Mouse (Mus musculus) right cerebral cortex, adult 18-20 months (tissue): Measurements from ENCODE around the gene Amn.
A peak's percentile ranks its signal among the peaks of the same experiment; 100 is the strongest.

Experiments used
- DNase-seq: peaks from one replicate; pipeline ENCODE4 v3.0.0; 2022; ENCODE audit warnings: mixed read lengths

The Amn gene

DNA sequence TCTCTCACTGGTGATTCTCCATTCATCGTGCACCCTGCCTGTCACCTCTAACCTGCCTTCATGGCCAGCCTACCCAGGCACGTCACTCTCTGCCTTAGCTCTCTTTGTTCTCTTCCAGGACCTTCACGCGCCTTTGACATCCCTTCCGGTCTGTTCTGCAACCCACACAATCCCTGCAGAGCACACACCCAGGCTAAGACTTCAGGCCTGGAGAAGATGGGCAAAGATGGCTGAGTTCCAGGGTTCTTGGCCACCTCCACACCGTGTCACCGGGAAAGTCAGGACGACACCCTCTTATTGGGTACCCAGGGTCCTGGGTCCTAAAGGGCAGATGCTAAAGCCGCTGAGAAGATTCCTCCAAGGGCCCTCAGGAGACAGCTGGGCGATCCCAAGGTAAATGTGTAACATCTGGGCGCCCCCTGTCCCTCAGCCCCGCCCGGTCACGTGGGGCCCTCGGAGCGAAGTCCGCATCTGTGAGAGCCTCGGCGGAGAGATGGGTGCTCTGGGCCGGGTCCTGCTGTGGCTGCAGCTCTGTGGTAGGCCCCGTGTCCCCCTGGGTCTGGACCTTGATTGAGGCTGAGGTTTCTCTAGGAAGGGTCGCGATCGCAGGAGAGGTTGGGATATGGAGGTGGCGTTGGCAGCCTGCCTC lies at the start of gene Amn:
TSS of gene Amn (plus strand) at position 467 of the 649 bp plus-strand sequence.
- no peak for DNase-seq

DNA sequence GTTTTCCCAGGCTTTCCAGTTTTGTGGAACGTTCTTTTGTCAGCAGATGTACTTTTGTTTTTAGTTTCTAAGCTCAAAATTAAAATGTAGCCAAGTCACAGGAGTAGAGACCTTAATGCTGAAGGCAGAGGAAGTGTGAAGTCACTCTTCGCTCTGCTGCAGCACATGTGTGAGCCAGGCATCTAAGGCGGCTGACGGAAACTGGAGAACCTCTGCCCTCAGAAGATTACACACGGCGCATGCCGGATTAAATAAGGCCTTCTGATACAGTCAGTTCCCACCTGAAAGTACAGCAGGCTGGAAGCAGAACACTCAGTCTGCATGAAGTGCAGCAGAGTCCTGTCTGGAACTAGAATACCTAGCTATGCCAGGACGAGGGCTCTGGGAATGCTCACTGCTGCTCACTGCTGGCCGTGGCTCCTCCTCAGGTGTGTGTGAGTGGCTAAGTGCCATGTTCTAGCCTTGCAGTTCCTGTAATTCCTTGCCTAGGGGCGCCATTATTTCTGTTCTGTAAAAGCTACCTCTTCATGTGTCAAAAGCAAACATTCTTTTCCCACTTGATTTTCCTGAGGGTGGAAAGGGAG lies 45.6 kb upstream of the Amn start:
- DNase-seq = no peak

DNA sequence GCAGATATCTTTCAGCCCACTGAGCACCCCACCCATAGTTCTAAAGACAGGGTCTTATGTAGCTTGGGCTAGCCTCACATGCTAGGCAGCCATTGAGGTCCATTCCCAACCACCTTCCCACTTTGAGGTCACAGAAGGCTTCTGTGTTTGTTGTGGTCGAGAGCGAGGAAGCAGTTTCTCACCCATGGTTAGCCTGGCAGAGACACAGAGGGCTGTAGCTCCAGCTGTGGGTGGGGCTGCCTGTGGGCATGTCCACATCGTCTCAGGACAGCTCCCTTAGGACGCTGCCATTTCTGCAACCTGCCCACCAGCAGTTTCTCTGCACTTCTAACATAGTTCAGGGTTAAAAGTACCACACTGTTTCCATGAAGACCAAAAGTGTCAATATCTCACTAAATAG lies 43.5 kb upstream of the Amn start:
- DNase-seq = no peak

DNA sequence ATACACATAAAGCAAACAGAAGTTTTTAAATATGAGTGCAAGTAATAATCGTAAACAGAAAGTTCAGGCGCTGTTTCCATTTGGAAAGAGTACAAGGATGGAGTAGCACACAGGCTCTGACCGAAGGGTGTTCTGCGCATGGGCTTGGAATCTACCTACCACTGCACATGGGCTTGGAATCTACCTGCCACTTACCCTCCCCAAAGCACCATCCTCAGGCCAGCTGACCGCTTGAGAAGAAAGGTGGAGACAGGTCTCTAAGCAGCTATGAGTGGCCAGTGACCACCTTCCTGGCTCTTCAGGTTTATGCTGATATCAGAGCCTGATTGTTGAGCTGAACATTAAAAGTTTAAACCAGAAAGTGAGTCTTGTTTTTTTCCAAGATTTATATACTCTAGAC lies 42.4 kb upstream of the Amn start:
- DNase-seq = no peak

DNA sequence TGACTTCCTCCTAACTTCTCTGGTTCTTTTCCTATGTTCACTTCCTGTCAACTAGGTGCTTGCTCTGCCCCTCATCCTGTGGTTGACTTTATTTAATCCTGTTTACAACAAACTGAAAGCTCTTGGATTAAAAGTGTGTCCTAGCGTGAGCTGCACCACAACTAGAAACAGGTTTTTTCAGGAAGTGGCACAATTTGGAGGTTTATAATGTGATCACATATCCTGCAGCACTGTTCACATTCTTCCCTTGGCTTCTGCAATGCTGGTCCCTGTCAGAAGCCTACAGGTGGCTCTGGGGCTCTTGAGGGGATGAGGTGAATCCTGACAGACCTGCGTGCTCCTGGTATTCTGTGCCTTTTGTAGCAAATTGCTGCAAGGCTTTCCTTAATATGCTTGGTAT lies 40.1 kb upstream of the Amn start:
- no peak for DNase-seq

DNA sequence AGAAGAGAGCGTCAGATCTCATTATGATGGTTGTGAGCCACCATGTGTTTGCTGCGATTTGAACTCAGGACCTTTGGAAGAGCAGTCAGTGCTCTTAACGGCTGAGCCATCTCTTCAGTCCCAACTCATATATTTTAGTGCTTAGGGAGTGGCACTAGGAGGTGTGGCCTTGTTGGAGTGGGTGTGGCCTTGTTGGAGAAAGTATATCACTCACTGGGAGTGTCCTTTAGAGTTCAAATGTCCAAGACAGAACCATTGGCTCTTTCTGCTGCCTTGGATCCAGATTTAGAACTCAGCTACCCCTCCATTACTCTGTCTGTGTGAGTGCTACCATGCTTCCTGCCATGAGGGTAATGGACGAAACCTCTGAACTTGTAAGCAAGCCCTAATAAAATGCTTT lies 37.1 kb upstream of the Amn start:
- no peak for DNase-seq

DNA sequence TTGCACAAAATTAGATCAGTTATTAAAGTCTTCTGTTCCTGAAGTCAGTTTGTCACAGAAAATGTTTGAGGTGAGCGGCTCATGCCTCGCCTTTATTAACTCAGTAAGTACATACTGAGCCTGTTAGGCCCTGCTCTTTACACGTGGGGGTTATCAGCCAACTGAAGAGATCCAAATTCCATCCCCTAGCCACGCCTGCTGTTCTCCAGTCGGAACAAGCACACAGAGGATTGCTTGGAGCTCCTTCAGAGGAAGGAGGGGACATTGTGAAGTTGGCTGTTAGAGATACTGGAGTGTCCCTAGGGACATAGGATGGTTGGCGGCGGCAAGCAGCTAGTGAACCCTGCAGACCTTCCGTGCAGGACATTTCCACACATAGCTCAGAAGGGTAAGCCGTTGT lies 36.5 kb upstream of the Amn start:
- no peak for DNase-seq

DNA sequence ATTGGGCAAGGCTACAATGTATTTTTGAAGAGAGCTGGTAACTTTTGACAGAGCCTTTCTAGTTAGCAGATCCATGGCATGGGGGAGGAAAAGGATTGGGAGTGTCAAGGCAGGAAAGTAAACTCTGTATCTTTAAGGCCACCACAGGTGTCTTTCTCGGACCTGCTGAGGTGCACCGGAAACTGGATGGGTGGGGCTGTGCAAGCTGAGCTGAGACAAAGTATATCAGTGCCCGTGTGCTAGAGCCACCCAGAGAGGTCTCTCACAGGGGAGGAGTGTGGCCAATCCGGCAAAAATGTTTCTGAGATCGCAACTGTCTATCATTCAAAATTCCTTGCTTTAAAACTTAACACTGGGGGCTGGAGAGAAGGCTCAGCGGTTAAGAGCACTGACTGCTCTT lies 35.3 kb upstream of the Amn start:
- DNase-seq = no peak

DNA sequence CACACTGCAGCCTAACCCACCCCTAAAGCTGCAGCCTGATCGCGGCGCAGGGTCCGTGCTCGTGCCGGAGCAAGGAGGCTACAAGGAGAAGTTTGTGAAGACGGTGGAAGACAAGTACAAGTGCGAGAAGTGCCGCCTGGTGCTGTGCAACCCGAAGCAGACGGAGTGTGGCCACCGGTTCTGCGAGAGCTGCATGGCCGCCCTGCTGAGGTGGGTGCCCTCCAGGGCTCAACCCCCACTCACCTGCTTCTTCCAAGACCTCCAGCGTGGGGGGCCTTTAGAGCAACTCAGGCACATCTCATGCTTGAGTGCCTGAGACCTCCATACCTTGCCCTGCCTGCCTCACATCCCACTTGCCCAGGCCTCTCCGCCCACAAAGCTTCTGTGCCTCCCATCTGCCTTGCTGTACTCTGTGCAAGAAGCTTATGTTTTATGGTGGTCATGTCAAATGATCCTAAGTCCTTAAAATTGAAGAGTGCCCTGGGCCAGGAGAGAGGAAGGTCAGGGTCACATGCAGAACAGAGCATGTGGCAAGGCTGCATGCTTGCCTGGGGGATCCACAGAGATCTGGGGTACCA lies 33.2 kb upstream of the Amn start:
- DNase-seq = peak; percentile 27

DNA sequence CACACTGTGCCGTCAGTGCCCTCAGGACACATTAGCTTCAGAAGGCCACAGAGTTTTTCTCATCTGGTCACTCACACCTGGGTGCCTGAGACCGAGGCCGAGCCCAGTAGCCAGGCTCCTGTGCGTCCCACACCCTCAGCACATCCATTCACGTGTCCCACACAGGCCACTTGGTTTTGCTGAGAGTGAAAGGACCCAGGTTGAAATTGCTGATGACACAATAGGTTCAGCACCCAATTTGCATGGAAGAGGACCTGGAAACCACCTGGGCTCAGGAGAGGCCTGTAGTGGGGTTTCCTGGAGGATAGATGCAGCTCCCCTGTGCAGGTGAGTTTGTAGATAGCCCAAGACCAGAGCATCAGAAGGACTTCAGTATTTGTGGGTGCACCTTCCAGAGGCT lies 32.5 kb upstream of the Amn start:
- DNase-seq = no peak

DNA sequence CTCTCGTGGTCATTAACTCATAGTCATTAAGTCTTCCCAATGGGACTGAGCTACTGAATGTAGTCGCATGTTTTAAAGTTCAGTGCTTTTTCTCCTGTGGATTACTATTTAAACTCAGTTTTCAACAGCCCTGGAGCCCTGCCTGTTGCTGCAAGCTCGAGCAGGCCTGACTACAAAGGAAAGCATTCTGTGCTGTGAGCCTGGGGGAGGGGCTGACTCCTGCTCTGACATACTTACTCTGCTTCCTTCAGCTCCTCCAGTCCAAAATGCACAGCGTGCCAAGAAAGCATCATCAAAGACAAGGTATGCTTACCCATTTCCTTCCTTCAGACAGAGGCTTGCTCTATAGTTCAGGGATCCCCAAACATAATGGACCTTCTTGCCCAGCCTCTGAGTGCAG lies 32.1 kb upstream of the Amn start:
- DNase-seq = peak; percentile 44

DNA sequence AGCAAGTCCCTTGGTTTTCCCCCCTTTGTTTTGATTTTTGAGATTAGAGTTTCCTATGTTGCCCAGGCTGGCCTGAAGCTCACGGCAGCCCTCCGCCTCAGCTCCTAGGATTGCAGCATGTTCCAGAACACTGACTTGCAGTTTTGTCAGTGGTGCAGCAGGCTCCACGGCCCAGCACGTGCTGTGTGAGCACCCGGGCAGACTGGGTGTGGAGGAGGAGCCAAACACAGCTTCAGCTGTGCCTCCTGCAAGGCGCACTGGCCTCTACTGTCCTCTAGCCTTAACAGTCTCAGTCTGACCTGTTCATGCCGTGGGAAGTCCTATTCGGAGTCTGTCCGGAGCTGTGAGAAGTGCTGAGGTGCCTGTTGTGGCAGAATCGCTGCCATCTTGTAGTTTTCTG lies 31.0 kb upstream of the Amn start:
- DNase-seq = no peak

DNA sequence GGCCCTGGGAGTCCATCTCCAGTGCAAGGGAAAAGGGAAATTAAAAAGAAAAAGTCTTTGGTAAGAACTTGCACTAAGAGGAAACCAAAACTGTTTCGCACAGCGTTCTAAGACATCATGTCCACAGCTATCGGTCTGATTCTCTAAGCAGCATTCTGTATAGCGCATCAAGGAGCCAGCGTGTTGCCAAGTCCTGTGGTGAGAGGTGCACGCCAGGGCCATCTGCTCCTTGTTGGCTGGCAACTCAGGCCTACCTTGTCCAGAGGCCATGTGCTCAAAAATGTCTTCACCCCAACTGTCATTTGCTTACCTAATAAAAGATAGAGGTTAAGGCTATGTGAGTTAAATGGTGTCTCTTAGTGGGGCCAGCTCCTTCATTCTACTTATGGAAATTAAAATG lies 29.0 kb upstream of the Amn start:
- DNase-seq = no peak

DNA sequence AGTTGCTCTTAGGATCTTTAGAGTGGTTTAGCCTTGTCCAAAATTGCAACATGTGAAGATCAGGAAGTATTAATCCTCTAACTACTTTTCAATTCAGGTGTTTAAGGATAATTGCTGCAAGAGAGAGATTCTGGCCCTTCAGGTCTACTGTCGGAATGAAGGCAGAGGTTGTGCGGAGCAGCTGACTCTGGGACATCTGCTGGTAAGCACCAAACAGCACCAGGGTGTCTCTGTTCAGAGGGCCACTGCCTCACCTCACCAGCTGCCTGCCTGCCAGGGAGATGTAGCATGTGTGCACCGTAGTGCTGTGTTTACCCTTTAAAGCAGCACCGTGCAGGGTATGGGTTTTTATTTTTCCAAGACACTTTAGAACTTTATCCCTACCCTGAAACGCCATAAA lies 28.5 kb upstream of the Amn start:
- DNase-seq = no peak

DNA sequence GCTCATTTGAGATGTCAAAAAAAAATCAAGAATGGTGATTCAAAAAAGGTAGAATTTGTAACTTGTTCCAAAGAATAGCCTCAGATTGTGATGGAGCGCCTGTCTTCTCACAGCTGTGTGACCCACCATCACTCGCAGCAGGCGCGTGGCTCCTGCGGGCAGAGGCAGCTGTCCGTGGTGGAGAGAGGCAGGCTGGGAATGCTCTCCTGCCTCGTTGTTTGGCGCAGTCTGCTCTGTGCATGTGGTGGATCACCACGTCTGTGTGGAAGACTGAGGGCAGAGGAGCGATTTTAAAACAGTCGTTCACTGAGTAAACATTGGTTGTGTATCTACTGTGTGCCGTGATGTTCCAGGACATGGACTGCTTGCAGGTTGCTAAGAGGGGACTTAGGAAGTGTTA lies 27.2 kb upstream of the Amn start:
- no peak for DNase-seq

DNA sequence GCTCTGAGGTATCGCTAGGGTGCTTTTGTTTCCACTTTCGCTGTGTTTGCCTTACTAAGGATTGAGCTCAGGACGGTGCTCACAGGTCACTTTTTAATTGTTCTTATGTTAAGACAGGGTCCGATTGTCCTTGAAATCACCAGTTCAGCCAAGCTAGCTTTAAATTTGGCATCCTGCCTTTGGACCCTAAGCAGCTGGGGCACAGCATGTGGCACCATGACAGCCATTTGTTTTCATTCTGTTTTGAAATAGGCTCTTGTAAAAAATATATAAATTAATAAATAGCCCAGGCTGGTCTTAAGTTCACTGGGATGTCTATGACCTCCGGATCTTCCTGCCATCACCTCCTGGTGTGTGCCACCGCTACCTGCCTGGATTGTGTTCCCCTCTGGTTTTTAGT lies 25.8 kb upstream of the Amn start:
- no peak for DNase-seq

DNA sequence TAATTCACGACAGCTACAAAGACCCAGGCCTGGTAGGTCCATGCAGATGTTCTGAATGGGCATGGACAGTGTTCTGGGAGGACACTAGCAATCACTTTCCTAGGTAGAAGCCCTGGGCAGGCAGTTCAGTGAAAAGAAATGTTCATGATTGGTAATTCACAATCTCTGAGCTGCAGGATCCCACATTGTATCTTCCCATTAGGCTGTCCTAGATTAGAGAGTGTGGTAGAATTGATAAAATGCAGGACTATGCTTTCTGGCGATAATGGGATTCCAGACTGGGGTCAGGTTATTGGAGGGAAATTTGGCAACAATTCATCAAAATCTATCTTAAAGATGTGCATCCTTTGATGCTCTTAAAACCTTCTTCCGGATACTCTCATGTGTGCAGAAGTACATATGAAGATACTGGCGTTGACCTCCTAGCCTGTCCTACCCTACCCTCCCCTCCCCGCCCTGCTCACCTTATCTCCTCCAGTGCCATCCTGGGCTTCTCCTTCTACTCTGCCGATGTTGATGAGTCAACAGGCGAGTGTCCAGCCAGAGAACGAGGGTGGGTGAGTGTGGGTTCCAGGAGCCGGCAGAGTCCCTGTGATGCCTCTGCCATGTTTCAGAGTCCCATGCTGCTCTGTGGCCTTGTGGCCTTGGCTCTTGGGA lies 24.0 kb upstream of the Amn start:
- DNase-seq = no peak

DNA sequence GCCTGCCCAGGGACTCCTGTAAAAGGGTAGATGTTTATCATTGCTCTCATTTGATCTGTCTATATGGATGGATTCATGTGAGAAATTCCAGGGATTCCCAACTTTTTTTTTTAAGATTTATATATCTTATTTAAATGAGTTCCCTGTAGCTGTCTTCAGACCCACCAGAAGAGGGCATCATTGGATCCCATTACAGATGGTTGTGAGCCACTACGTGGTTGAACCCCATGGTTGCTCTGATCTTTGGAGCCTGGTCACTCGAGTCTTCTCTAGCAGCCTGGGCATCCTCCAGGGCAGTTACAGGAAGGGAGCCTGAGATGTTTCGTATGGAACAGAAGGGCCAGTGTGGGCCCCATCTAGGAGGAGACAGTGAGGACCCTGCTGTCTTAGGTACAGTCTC lies 21.8 kb upstream of the Amn start:
- DNase-seq = no peak

DNA sequence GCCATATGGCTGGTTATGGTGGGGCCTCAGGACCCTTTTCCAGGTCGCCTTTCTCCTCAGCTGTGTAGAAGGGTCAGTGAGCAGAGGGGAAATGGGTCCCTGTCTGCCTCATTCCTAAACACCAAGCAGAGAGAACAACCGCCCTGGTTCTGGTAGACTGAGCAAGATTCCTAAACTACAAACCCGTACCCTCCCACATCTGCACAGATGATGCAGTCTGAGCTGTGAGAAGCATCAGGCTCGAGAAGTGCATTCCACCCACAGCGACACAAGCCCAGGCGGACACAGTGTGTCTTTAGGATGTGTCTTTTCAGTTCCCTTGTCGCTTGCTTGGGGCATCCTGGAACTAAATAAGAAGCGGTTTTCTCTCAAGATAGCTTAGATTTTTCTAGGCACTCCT lies 20.8 kb upstream of the Amn start:
- DNase-seq = peak; percentile 64

DNA sequence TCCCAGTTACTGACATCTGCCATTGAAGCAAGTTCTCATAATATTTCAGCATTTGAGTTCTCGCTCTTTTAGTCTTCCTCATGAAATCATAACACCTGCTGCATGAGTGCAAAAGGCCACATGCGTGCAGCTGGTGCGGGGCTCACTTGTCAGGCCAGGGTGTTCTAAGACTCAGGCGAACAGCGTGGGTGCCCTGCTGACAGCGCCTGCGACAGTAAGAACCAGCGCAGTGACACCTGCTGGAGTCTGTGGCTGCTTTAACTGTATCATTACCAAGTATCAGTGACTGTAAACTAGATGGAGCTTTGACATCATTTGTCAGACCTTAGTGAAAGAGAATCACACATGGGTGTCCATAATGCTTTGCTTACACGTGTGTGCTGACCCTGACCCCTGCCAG lies 19.7 kb upstream of the Amn start:
- peak; percentile 43 for DNase-seq

DNA sequence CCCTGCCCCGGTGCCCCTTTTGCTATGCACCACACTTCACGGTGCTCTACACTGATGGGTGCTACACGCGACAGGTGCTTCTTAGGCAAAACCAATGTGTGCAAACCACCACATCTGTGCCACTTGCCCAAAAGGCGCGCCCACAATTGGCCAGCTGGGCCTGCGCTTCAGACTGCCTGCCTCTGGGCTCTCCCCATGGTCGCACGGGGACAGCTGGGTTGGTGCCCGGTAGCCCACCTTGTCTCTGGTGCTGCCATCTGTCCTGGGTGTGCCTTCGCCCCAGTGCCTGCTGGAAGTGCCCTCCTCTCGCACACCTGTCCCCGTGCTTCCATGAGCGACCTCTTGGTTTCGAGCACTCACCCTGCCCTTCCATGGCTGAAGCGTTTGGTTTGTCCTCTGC lies 7.2 kb upstream of the Amn start:
- DNase-seq = no peak

DNA sequence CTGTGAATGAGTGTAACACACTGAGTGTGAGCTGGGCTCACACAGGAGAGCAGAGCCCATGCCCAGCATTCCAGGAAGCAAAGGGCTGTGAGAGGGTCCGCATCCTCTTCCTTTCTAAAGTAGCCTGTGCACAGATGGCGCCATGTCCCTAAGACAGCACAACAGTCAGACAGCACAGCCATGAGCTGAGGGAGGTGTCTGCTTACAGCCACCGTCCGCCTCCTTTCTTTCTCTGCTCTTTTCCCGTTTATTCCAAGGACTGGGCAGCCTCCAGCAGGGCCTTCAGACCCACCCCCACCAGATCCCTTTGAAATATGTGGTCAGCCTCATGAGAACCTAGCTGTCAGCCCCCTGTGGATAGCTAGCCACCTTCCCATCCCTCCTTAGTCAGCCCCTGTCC lies 5.7 kb upstream of the Amn start:
- DNase-seq = no peak

DNA sequence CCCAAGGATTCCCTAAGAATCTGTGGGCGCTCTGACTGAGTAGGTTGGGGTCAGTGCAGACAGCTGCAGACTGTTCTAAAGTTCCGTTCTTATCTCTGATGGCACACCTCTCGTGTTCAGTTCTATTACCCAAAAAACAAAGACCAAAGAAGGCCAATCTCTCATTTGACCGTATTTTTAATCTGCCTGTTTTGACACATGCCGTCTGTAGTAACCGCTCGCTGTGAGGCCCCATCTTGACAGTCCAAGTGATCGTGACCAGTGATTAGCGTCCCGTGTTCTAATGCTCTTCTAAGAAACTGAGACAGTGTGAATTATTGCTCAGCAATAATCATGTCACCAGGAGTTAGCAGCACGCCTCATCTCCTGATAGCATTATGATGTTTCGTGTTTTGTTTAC lies 4.3 kb upstream of the Amn start:
- no peak for DNase-seq

DNA sequence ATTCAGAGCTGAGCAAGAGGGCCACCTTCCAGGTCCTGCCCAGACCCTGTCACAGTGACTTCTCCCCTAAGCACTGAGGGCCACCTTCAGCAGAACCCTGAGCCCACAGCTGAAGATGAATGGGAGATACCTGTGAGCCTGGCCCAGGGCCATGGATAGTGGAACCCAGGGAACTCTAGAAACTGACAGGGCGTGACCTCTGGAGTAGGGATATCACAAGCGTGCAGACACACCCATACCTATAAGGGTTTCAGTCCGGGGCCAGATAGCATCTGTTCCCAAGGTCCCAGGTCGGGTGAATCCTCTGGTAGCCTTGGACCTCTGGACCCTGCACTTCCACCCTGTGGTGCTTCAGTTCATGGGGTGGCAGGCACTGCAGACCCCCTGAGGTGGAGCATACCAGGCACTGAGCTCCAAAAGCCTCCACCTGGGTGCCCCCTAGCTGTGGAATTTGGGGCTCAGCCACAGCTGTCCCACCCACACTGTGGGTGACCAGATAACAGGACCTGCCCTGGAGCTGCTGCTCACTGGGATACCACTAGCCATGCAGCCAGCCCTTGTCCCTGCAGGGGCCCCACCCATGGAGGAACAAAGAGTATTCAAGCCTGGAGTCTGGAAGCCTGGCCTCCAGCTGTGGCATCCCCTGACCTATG lies 3.1 kb upstream of the Amn start:
- DNase-seq = no peak
